Mouse (Mus musculus) hindbrain, embryonic 11.5 days (tissue): ENCODE data around the gene Cpvl. TPM values are rescaled to one million over a fixed set of nuclear protein-coding genes. Genes with fewer than 3 reads are reported as not detected.

Source experiments
- ATAC-seq: fragments of 200-750 bp; cut with Nextera tagmentation; 2 replicates; pipeline ENCODE4 v1.8.0; 2017; ENCODE audit warnings: mild to moderate bottlenecking, moderate TSS enrichment, moderate library complexity; ENCODE audit not compliant: low FRiP score
- DNase-seq: peaks from one replicate; pipeline ENCODE4 v3.0.0-alpha.2; 2015; ENCODE audit warnings: low spot score
- H3K27ac ChIP-seq: fragments of 300-500 bp; sonication (generic); 2 replicates; pipeline ENCODE4 v1.5.1; 2014; ENCODE audit warnings: mild to moderate bottlenecking, low read depth, low read length
- H3K27me3 ChIP-seq: fragments of 300-500 bp; sonication (generic); 2 replicates; pipeline ENCODE4 v1.6.1; 2014; ENCODE audit warnings: mild to moderate bottlenecking, low read length, moderate library complexity, mixed read lengths; ENCODE audit not compliant: control insufficient read depth, insufficient read depth
- H3K36me3 ChIP-seq: fragments of 300-500 bp; sonication (generic); 2 replicates; pipeline ENCODE4 v1.6.1; 2014; ENCODE audit warnings: mild to moderate bottlenecking, low read length, moderate library complexity, mixed read lengths; ENCODE audit not compliant: control insufficient read depth, insufficient read depth
- H3K4me1 ChIP-seq: fragments of 300-500 bp; sonication (generic); replicated peaks from 2 replicates; pipeline ENCODE4 v1.6.1; 2014; ENCODE audit warnings: low read length, mixed read lengths; ENCODE audit not compliant: control insufficient read depth, insufficient read depth
- H3K4me2 ChIP-seq: fragments of 300-500 bp; sonication (generic); replicated peaks from 2 replicates; pipeline ENCODE4 v1.6.1; 2014; ENCODE audit warnings: mild to moderate bottlenecking, low read depth, low read length
- H3K4me3 ChIP-seq: fragments of 300-500 bp; sonication (generic); 2 replicates; pipeline ENCODE4 v1.5.1; 2014; ENCODE audit warnings: low read depth, low read length
- H3K9ac ChIP-seq: fragments of 300-500 bp; sonication (generic); 2 replicates; pipeline ENCODE4 v1.6.1; 2014; ENCODE audit warnings: low read depth, low read length
- H3K9me3 ChIP-seq: fragments of 300-500 bp; sonication (generic); 2 replicates; pipeline ENCODE4 v1.6.1; 2016; ENCODE audit warnings: low read length; ENCODE audit not compliant: control insufficient read depth
- WGBS: fragments of 180-500 bp; shearing (Covaris S2); extraction: QIAGEN DNeasy Blood & Tissue Kit; methylation state at CpG from one replicate; pipeline ENCODE4 v1.1.7; 2014; 5-methylcytosine and 5-hydroxymethylcytosine counted together
- polyA plus RNA-seq: library from polyadenylated mRNA; unstranded; fragments of >200 nt; fragmentation: Nextera tagmentation; extraction: Ambion mirVana; gene quantifications from 2 replicates; pipeline ENCODE4 v1.2.1, GENCODE M21; 2014

The Cpvl gene
- polyA plus RNA-seq, 1 experiment from 2014 or later: 0.11 TPM

DNA sequence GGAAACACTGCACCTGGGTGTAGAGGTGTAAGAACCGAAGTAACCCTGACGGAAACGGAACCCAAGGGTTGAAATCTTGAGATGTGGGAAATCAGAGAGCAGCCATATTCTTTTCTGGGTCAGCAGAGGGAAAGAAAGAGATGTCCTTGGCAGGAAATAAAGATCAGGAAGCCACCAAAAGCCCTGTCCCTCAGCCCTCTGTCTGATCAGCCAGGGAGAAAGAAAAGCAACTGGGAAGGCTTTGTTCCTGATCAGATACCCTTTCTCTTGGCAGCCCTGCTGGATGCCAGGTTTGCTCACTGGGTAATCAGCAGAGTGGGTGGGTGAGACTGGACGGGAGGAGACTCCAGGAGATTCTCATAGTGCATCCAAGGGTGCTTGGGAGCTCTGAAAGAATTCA lies 27.1 kb downstream of the Cpvl start:
- WGBS: 69% methylated on average over 4 of the region's 4 CpGs
- H3K36me3 ChIP-seq: no peaks in the 10 kb centered on the region
- no peak for ATAC-seq

DNA sequence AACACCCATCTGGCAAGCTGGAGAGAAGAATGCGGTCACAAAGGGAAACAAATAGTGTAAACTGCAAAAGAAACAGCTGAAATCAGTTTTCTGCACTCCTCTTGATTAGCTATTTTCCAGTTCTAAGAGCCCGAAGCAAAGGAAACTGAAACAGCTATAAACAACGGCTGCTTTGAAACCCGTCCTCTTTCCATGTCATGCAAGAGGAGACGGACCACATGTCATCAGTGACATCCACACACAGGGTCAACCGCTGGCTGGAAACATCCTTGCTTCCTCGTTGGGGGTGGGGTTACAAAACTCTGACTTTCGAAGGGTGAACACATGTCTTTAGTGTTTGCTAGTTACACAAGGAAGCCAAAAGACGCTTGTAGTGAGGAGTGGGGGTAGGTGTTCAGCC lies 27.6 kb downstream of the Cpvl start:
- Histone ChIP-seq H3K27me3 (no peaks in the 10 kb centered on the region), H3K4me2 (no peak overlapping the region), H3K4me1 (no peaks in the 10 kb centered on the region), H3K27ac (no peak overlapping the region), H3K9ac (no peak overlapping the region), H3K4me3 (no peak overlapping the region), H3K36me3 (no peaks in the 10 kb centered on the region), H3K9me3 (no peaks in the 10 kb centered on the region)
- ATAC-seq: no peak
- WGBS: 63% methylated on average over 9 of the region's 9 CpGs
- DNase-seq: no peak

More for the DNA sequence above, 27.1 kb downstream of the Cpvl start:
- Histone ChIP-seq H3K4me3 (no peak overlapping the region), H3K4me1 (no peaks in the 10 kb centered on the region), H3K27me3 (no peaks in the 10 kb centered on the region), H3K27ac (no peak overlapping the region), H3K4me2 (no peak overlapping the region), H3K9ac (no peak overlapping the region), H3K9me3 (no peaks in the 10 kb centered on the region)
- no peak for DNase-seq

DNA sequence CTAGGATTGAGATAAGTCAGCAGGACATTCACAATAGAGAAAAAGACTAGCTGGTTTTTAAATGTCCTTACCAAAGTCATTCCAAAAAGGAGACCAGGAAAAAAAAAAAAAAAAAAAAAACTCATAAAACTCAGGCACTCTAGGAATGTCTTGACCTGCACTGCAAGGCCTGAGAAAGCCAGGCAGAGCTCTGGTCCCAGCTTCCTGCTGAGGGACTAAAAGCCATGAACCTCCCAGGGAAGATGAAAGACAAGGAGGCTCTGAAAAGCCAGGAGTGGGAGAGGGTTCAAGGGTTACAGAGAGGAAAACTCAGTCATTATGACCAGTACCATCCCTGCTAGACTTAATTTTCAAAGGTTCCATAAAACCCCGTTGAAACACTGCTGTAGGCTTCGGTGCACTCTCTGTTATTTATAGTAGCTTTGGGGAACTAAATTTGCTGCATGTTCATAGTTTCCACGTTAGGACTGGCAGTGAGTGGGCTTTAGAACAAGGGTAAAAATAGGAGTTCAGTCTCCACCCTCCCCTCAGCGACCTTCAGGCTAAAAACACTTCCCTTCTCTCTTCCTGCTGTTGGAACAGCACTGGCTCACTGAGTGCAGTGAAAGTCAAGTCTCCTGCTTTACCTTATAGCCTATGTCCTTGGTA lies 30.0 kb downstream of the Cpvl start:
- Histone ChIP-seq H3K9ac (no peak overlapping the region), H3K4me3 (no peak overlapping the region), H3K9me3 (no peaks in the 10 kb centered on the region), H3K4me1 (no peaks in the 10 kb centered on the region), H3K4me2 (no peak overlapping the region), H3K36me3 (no peaks in the 10 kb centered on the region), H3K27ac (no peak overlapping the region), H3K27me3 (no peaks in the 10 kb centered on the region)
- 52% methylated on average over 4 of the region's 4 CpGs for WGBS
- ATAC-seq (no peak), DNase-seq (no peak)

DNA sequence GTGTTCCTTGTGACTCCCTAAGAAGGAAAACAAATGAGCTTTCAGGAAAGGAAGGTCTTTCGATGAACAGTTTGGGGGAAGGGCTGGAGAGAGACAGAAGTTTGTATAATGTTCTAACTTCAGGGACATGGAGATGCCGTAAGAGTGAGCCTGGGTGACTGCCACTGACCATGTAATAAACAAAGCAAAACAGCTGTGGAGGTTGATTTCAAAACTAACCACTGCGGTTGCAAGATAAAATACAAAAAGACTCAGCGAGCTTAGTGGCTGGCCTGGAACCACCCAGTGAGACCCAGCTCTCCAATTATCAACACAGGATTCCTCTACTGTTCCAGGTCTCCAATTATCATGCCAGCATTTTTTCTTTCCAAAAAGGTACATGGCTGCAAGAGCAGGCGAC lies 33.6 kb downstream of the Cpvl start:
- Histone ChIP-seq H3K9me3 (no peaks in the 10 kb centered on the region), H3K27me3 (no peaks in the 10 kb centered on the region), H3K4me1 (no peaks in the 10 kb centered on the region), H3K27ac (no peak overlapping the region), H3K4me2 (no peak overlapping the region), H3K4me3 (no peak overlapping the region), H3K9ac (no peak overlapping the region), H3K36me3 (no peaks in the 10 kb centered on the region)
- no peak for ATAC-seq
- no peak for DNase-seq
- WGBS: 88% methylated on average over 5 of the region's 5 CpGs

DNA sequence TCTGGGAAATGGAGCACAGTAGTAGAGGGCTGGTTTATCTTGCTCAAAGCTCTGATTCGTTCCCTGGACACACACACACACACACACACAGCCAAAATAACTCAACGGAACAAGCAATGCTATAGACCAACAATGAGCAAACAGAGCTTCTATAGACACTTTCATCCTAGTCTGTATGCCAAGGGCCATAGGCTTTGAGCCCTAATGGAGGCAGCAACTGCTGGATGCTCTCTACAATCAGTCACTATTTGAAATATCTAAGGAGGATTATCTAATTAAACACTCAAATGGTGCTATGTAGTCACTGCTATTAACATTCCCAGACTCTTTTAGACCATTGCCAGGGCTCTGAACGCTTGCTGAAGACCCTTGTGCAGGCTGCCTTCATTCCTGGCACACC lies 34.1 kb downstream of the Cpvl start:
- H3K9ac ChIP-seq: no peak overlapping the region
- no peak overlapping the region for H3K27ac ChIP-seq
- no peaks in the 10 kb centered on the region for H3K9me3 ChIP-seq
- no peaks in the 10 kb centered on the region for H3K27me3 ChIP-seq
- H3K4me1 ChIP-seq: no peaks in the 10 kb centered on the region
- H3K4me3 ChIP-seq: no peak overlapping the region
- H3K36me3 ChIP-seq: no peaks in the 10 kb centered on the region
- no peak overlapping the region for H3K4me2 ChIP-seq
- DNase-seq: no peak
- WGBS: 81% methylated on average over 3 of the region's 3 CpGs
- ATAC-seq: no peak

DNA sequence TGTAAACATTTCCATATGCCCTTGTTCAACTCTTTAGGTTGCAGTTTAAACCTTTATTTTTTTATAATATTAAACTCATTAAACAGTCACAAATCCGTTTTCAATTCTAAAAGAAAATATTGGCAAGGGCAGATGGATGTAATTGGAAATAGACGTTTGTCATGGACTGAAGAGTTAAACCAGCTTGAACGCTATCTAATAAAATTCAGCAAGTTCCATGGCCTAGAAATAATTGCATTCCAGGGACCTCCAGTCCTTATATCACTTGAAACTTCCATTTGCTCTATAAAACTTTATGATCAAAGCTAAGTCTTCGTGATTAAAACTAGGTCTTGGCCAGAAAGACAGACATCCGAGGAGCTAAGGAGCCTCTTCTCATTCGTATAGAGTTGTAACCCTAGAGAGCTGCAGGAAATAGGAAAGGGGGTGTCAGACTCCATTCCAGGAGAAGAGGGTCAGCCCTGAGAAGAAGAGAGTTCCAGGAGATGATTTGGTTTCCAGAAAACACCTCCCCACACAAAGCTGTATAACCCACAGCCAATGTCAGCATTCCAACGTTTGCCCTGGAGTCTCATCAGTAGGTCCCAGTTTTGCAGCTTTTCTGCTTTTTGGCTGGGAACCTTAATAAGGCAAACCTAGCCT lies 36.2 kb downstream of the Cpvl start:
- 88% methylated on average over 7 of the region's 7 CpGs for WGBS
- H3K4me3 ChIP-seq: no peak overlapping the region
- H3K27me3 ChIP-seq: no peaks in the 10 kb centered on the region
- H3K9ac ChIP-seq: no peak overlapping the region
- no peaks in the 10 kb centered on the region for H3K4me1 ChIP-seq
- no peaks in the 10 kb centered on the region for H3K36me3 ChIP-seq
- ATAC-seq (no peak), DNase-seq (no peak)
- H3K9me3 ChIP-seq: no peaks in the 10 kb centered on the region
- no peak overlapping the region for H3K4me2 ChIP-seq
- H3K27ac ChIP-seq: no peak overlapping the region

DNA sequence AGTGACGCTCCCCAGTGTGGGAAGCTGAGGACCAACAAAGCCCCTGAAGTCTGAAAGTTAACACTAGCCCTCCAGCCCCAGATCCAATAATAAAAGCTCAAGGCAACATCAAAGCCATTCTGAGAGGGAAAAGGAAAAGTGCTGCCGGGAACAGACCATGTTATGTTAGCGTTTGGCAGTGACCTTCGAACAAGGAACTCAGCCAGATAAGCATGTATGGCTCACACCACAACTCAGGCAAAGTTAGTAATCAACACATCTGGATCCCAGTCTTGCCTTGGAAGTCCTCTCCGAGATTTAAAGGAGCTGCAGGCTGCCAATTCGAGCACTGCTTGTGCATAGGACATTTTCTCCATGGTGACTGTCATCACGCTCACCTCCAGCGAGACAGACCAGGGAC lies 38.7 kb downstream of the Cpvl start:
- no peaks in the 10 kb centered on the region for H3K27me3 ChIP-seq
- no peak overlapping the region for H3K27ac ChIP-seq
- no peaks in the 10 kb centered on the region for H3K9me3 ChIP-seq
- ATAC-seq (no peak), DNase-seq (no peak)
- H3K9ac ChIP-seq: no peak overlapping the region
- H3K4me1 ChIP-seq: no peaks in the 10 kb centered on the region
- WGBS: 56% methylated on average over 8 of the region's 8 CpGs
- no peak overlapping the region for H3K4me3 ChIP-seq
- no peaks in the 10 kb centered on the region for H3K36me3 ChIP-seq
- no peak overlapping the region for H3K4me2 ChIP-seq

GRCm38 (mm10) chr6:53938942-53939341 lies 39.5 kb downstream of the Cpvl start:
- Histone ChIP-seq H3K27ac (no peak overlapping the region), H3K4me2 (no peak overlapping the region), H3K27me3 (no peaks in the 10 kb centered on the region), H3K4me1 (no peaks in the 10 kb centered on the region), H3K4me3 (no peak overlapping the region), H3K9me3 (no peaks in the 10 kb centered on the region), H3K36me3 (no peaks in the 10 kb centered on the region), H3K9ac (no peak overlapping the region)
- DNase-seq (peak; percentile 45), ATAC-seq (peak; percentile 79)
- WGBS: 13% methylated on average over 3 of the region's 3 CpGs
